Mouse (Mus musculus) B cell, adult 2 months (primary cell): ENCODE data around the gene Fam189a1.
A peak's percentile ranks its signal among the peaks of the same experiment; 100 is the strongest.

Source experiments
- DNase-seq, 2 experiments: peaks; one replicate each; pipeline ENCODE4 v3.0.0; 2022

Gene Fam189a1

DNA sequence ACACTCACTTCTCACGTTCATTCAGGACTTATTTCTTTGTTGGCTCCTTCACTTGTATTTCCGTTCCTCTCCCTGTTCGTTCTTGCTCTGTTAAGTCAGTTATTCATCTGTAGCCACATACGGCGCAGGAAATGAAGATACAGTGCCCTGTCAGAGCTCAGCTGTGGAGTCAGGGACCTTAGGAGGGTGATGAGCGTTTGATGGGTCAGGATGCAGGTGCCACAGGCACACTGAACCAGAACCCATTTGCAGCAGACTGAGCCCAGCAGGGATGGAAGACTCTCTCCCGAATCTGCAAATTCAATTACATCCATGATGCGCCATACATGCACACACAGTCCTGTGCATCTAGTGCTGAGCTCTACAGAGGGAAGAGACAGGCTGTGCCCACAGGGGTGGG, 212.2 kb downstream of the Fam189a1 start:
- DNase-seq: no peak

GRCm38 (mm10) chr7:64936927-64937326, 219.4 kb downstream of the Fam189a1 start:
- DNase-seq: no peak

DNA sequence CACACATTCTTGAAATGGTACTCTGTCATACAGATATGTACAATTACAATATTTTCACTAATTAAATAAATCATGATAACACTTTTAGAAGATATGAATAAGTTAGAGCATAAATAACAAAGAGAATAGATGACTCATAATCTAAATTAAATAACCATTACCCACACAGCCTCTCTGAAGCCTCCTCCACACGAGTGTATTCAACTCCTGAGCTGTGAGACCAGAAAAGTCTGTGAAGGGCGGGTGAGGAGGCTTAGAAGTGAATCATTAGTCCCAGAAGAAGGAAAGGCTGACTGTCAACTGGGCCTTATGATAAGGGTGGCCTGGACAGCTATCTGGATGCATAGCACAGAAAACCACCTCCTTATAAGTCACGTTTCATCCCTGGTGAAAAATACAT, 222.3 kb downstream of the Fam189a1 start:
- no peak for DNase-seq

- no peak for DNase-seq
Observed at GRCm38 (mm10) chr7:64930980-64931379, 225.4 kb downstream of the Fam189a1 start.

DNA sequence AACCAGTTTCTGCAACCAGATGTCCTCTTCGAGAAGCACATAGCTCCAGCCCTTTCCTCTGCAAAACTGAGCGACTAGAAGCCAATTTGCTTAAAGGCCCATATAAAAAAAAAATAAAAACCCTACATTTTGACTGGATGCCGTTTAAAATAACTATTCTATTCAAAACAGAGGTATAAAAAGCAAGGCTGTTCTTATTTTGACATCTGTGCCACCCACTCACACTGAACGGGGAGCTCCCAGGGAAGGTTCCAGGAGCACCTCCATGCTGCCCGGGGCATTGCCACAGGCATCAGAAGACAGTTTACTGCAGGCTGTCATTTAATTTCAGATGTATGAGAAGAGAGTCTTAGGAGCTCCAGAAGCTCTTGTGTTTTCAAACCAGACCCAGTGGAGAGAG, 232.5 kb downstream of the Fam189a1 start:
- DNase-seq: no peak

- DNase-seq: no peak
Observed at GRCm38 (mm10) chr7:64921189-64921588, 235.2 kb downstream of the Fam189a1 start.

DNA sequence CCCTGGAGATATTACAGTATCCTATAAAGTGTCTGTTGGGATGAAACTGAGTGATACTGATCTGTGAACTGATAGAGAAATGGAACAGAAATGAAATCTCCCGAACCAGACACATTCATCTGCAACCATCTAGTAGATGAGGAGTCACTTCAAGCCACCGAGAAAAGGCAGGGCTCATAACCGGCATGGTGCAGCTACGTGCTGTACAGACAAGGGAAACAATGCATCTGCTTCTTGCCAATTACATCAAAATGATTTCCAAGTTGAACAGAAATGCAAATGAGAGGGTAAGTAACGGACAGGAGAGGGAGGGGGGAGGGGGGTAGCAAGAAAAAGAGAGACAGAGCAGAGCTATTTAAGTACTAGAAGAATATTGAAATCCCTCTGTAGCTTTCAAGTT, 235.6 kb downstream of the Fam189a1 start:
- DNase-seq: no peak

DNA sequence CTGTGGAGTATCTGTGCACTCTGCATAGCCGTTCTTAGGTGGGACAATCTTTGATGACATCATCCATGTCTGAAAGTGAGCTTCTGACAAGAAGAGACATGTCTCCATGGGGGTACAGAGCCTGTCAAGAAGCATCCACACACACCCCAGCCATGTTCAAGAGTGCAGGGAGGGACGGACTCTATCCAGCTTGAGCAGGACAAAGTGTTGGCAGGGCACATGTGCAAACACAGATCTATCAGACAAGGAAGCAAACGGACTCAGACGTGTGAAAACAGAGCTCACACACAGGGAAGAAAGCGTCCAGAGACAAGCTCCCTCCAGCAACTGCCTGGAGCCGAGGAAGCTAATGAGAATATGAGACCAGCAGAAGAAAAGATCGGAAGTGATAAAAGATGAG, 239.7 kb downstream of the Fam189a1 start:
- DNase-seq: no peak

GRCm38 (mm10) chr7:64915121-64915520, 241.2 kb downstream of the Fam189a1 start:
- DNase-seq: no peak

- DNase-seq: no peak
Observed at GRCm38 (mm10) chr7:64911945-64912344, 244.4 kb downstream of the Fam189a1 start.

DNA sequence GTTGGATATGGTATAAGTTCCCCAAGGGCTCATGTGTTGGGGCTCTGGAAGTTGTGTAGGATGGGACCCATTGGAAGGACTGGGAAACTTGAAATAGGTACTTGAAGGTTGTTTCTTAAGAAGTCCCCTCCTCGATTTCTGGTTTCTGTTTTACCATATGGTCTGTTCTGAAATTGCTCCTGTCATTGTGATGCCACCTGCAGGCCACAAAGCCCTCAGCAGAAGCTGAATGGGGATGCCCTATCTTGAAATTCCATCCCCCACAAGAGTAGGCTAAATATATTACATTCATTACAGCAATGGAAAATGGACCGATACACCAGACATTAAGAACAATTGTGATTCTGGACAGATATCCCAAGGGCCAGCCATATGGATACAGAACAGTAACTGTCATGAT, 246.2 kb downstream of the Fam189a1 start:
- no peak for DNase-seq

DNA sequence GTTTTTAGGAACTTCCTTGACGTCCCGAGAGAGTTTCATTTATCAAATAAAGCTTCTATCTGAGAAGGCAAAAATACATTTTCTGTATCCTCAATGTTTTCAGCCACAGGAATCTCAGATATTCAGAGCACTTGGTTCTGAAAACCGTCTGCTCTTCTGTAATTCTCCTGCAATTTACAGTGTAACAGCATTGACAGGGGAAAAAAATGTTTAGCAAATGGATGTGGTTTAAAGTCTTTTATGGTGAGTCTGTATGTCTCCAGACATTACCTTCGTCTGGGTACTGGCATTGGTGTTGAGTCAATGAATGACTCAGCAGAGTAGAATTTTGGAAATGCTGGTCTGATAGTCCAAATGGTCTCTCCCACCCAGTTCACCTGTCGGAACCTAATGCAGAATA, 249.4 kb downstream of the Fam189a1 start:
- no peak for DNase-seq

DNA sequence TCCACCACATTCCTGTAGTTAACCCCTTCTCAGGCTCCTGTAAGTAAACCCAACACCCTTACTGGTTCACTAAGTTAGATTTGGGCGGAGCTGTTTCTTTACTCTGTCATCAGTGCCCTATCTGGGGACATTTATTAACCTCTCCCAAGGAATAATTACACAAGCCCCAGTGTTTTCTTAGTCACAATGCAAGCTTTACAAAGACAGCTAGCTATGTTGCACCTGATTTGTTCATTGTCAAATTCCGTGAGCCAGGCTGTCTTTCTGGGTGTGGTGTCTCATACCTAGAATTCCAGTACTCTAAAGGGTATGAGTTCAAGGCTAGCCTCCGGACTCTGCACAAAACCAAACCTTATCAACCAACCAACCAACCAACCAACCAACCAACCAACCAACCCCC, 250.9 kb downstream of the Fam189a1 start:
- no peak for DNase-seq

- DNase-seq: no peak
Observed at GRCm38 (mm10) chr7:64900249-64900648, 256.1 kb downstream of the Fam189a1 start.

DNA sequence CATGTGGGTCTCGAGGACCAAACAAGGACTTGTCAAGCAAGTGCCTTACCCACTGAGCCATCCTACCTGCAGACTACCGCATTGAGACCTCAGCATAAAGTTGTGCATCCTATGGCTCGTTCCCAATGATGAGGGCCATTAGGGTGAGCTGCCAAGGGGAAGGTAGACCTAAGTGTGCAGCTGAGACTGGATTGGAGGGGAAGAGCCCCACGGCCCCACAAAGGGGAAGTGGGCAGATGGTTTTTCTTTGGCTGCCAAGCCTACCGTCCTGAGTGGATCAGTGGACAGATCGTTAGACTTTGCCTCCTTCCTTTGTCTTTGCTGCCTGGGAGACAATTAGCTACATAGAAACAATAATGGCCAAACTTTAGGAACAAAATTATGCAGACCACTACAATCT, 259.8 kb downstream of the Fam189a1 start:
- no peak for DNase-seq

GRCm38 (mm10) chr7:64895685-64896101, 260.7 kb downstream of the Fam189a1 start:
- no peak for DNase-seq

DNA sequence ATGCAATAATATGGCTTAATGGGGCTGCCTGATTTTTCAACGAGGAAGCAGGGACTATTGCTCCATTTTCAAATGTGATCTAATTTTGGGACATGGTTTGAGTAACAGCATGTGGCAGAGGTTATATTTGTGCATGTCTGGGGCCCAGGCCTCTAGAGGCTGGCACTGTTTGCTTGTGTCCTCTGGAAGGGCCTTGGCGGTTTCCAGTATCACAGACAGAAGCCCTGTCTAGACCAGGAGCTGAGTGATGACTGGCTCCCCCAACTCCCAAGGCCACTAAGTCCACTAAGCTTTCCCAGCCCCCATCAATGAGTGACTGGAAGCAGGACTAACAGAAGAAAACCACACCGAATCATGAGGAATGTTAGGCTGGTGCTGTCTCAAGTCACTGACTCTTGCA, 265.2 kb downstream of the Fam189a1 start:
- no peak for DNase-seq

DNA sequence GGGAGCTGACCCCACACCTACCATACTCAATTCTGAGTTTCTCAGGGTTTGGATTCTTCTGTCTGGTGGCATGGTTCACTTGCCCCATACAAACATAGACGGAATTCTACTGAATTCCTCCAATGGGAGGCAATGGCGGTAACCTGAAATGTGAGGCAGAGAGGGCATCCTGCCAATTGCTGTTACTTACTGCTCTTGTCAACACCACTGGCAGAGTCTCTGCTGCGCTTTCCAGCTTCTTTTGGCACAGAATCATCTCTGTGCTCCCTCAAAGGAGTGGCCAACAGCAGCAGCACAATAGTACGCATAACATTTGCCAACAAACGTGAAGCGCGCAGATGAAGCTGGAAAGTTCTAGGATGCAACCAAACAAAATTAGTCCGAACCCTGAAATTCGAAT, 266.5 kb downstream of the Fam189a1 start:
- DNase-seq: no peak

- DNase-seq: no peak
Observed at GRCm38 (mm10) chr7:64884187-64884862, 272.0 kb downstream of the Fam189a1 start.

GRCm38 (mm10) chr7:64882243-64882642, 274.1 kb downstream of the Fam189a1 start:
- DNase-seq: no peak

- DNase-seq: no peak
Observed at GRCm38 (mm10) chr7:64881387-64881786, 275.0 kb downstream of the Fam189a1 start.

DNA sequence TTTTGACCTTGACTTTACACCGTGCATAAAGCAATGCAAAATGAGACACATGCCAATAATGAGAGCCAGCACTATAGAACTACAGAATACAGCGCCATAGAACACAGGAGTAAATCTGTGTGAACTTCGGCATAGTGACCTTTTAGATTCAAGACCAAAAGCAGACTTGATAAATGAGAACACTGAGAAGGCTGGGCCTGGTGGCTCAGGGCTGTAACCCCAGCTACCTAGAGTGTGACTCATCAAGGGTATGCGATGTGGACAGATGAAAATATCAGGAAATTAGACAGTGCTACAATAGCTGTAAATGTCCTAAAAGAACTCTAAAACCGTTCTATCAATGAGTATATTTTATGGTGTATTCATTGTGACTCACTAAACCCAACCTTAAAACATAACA, 276.0 kb downstream of the Fam189a1 start:
- DNase-seq: no peak

GRCm38 (mm10) chr7:64874941-64875340, 281.4 kb downstream of the Fam189a1 start:
- no peak for DNase-seq

- DNase-seq: no peak
Observed at GRCm38 (mm10) chr7:64873266-64873665, 283.1 kb downstream of the Fam189a1 start.

- peak; percentile 97 to 98 for DNase-seq
Observed at GRCm38 (mm10) chr7:64872743-64873241, 283.6 kb downstream of the Fam189a1 start, which contains the start of gene Nsmce3. Nsmce3 (minus strand) TSS chr7:64872997.
